Mouse (Mus musculus) neural tube, embryonic 13.5 days (tissue): ENCODE data around the gene Kcnk3. TPM values are rescaled to one million over a fixed set of nuclear protein-coding genes. Genes with fewer than 3 reads are reported as not detected.

Experiments used
- ATAC-seq: fragments of 200-750 bp; cut with Nextera tagmentation; 2 replicates; pipeline ENCODE4 v1.8.0; 2017; ENCODE audit warnings: low read depth, mild to moderate bottlenecking, moderate TSS enrichment, moderate library complexity
- H3K27ac ChIP-seq: fragments of 300-500 bp; sonication (generic); replicated peaks from 2 replicates; pipeline ENCODE4 v1.5.1; 2015; ENCODE audit warnings: moderate library complexity, mild to moderate bottlenecking, inconsistent platforms
- H3K27me3 ChIP-seq: fragments of 300-500 bp; sonication (generic); 2 replicates; pipeline ENCODE4 v1.6.1; 2015; ENCODE audit warnings: mild to moderate bottlenecking, inconsistent platforms
- H3K36me3 ChIP-seq: fragments of 300-500 bp; sonication (generic); 2 replicates; pipeline ENCODE4 v1.6.1; 2015; ENCODE audit warnings: mild to moderate bottlenecking, inconsistent platforms
- H3K4me1 ChIP-seq: fragments of 300-500 bp; sonication (generic); replicated peaks from 2 replicates; pipeline ENCODE4 v1.6.1; 2015; ENCODE audit warnings: inconsistent platforms
- H3K4me2 ChIP-seq: fragments of 300-500 bp; sonication (generic); 2 replicates; pipeline ENCODE4 v1.6.1; 2015; ENCODE audit warnings: inconsistent platforms, mild to moderate bottlenecking, moderate library complexity
- H3K4me3 ChIP-seq: fragments of 300-500 bp; sonication (generic); 2 replicates; pipeline ENCODE4 v1.5.1; 2015; ENCODE audit warnings: mild to moderate bottlenecking, inconsistent platforms
- H3K9ac ChIP-seq: fragments of 300-500 bp; sonication (generic); 2 replicates; pipeline ENCODE4 v1.6.1; 2015; ENCODE audit warnings: moderate library complexity, mild to moderate bottlenecking, inconsistent platforms
- H3K9me3 ChIP-seq: fragments of 300-500 bp; sonication (generic); 2 replicates; pipeline ENCODE4 v1.6.1; 2016; ENCODE audit warnings: inconsistent platforms
- WGBS: fragments of 180-500 bp; shearing (Covaris S2); methylation state at CpG from one replicate; pipeline ENCODE4 v1.1.7; 2015; 5-methylcytosine and 5-hydroxymethylcytosine counted together
- polyA plus RNA-seq: library from polyadenylated mRNA; unstranded; fragments of >200 nt; fragmentation: Nextera tagmentation; extraction: Ambion mirVana; gene quantifications from 2 replicates; pipeline ENCODE4 v1.2.1, GENCODE M21; 2015

The Kcnk3 gene
- polyA plus RNA-seq, 1 experiment from 2014 or later, result 6.1 TPM

DNA sequence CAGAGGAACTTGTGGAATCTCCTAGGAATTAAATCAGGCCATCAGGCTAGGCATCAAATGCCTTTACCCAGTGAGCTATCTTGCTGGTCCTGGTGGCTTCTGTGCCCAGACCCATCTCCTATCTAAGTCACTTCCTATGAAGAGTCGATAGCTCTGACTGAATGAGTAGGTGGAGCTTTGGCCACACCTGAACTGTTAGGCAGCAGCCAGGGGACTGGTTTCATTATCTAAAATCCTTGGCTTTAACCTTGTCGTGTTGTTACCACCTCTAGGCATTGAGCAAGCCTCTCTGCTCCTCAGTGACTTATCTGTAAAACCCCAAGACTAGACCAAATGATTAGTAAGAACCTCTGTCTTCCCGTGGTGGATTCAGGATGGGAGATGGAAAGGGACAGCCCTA lies 29.4 kb downstream of the Kcnk3 start:
- Histone ChIP-seq H3K9me3 (no peaks in the 10 kb centered on the region), H3K9ac (no peak overlapping the region), H3K4me1 (peaks cover 35% of the 10 kb centered on the region), H3K4me3 (no peak overlapping the region), H3K27ac (no peak overlapping the region), H3K36me3 (no peaks in the 10 kb centered on the region), H3K4me2 (no peak overlapping the region), H3K27me3 (peaks cover 31% of the 10 kb centered on the region)
- no peak for ATAC-seq
- 41% methylated on average over 3 of the region's 3 CpGs for WGBS

- no peaks in the 10 kb centered on the region for H3K36me3 ChIP-seq
- peaks cover 36% of the 10 kb centered on the region for H3K27me3 ChIP-seq
- no peak overlapping the region for H3K4me2 ChIP-seq
- H3K4me1 ChIP-seq, result peaks cover 40% of the 10 kb centered on the region
- ATAC-seq, result no peak
- WGBS, result 33% methylated on average over 11 of the region's 11 CpGs
- H3K9ac ChIP-seq, result no peak overlapping the region
- no peak overlapping the region for H3K4me3 ChIP-seq
- H3K27ac ChIP-seq, result no peak overlapping the region
- H3K9me3 ChIP-seq, result no peaks in the 10 kb centered on the region
Measured at GRCm38 (mm10) chr5:30617851-30618250, 29.9 kb downstream of the Kcnk3 start.

DNA sequence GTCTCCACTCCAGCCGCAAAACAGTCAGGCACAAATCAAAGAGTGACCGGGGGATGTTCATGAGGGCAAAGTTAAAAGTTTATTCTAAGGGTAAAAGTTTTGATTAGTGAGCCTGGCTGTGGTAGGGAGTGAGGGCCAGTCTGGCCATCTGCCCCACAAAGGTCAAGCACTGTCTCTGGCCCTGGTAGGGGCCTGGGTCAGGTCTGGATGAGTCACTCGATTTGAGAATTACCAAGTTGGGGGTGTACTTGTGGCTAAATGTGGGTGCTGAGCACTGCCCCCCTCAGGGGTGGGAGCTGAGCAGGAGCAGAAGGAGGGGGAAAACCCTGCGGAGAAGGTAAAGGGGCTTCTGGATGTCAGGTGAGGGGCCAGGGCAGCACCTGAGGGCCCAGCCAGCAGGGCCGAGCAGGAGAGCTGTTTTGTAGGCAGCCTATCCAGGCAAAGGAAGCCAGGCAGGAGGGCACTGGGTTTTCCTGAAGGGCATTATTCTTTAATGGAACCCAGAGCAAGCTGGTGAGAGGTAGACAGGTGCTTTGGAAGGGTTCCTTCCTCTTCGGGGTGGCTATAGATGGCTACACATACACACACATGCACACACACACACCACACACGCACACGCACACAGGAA lies 30.5 kb downstream of the Kcnk3 start:
- no peak for ATAC-seq
- no peak overlapping the region for H3K9ac ChIP-seq
- no peak overlapping the region for H3K4me2 ChIP-seq
- H3K4me1 ChIP-seq, result peaks cover 42% of the 10 kb centered on the region
- no peaks in the 10 kb centered on the region for H3K36me3 ChIP-seq
- no peaks in the 10 kb centered on the region for H3K9me3 ChIP-seq
- no peak overlapping the region for H3K4me3 ChIP-seq
- H3K27ac ChIP-seq, result no peak overlapping the region
- H3K27me3 ChIP-seq, result peaks cover 42% of the 10 kb centered on the region
- WGBS, result 83% methylated on average over 8 of the region's 8 CpGs

- Histone ChIP-seq H3K9ac (no peak overlapping the region), H3K4me1 (peaks cover 40% of the 10 kb centered on the region), H3K4me2 (no peak overlapping the region), H3K27ac (no peak overlapping the region), H3K27me3 (peaks cover 48% of the 10 kb centered on the region), H3K36me3 (no peaks in the 10 kb centered on the region), H3K9me3 (no peaks in the 10 kb centered on the region), H3K4me3 (no peak overlapping the region)
- no peak for ATAC-seq
- 83% methylated on average over 2 of the region's 2 CpGs for WGBS
Measured at GRCm38 (mm10) chr5:30619211-30619610, 31.2 kb downstream of the Kcnk3 start.

DNA sequence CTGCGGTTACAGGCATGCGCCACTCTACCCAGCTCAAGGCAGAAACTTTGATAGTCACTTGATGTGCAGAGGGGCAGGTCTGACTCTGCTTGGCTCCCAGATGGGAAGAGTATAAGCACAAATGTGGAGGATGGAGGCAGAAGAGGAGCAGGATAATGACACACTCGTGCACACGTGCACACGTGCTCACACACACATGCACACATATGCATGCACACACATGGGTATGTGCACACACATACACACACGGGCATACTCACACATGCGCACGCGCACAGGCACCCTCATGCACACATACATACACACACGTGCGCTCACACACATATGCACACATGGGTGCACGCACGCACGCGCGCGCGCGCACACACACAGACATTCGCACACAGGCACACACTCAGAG lies 32.6 kb downstream of the Kcnk3 start:
- Histone ChIP-seq H3K9ac (no peak overlapping the region), H3K36me3 (no peaks in the 10 kb centered on the region), H3K4me3 (no peak overlapping the region), H3K9me3 (no peaks in the 10 kb centered on the region), H3K4me1 (peaks cover 26% of the 10 kb centered on the region), H3K27ac (no peak overlapping the region), H3K27me3 (peaks cover 55% of the 10 kb centered on the region), H3K4me2 (no peak overlapping the region)
- no peak for ATAC-seq
- 98% methylated on average over 20 of the region's 20 CpGs for WGBS

DNA sequence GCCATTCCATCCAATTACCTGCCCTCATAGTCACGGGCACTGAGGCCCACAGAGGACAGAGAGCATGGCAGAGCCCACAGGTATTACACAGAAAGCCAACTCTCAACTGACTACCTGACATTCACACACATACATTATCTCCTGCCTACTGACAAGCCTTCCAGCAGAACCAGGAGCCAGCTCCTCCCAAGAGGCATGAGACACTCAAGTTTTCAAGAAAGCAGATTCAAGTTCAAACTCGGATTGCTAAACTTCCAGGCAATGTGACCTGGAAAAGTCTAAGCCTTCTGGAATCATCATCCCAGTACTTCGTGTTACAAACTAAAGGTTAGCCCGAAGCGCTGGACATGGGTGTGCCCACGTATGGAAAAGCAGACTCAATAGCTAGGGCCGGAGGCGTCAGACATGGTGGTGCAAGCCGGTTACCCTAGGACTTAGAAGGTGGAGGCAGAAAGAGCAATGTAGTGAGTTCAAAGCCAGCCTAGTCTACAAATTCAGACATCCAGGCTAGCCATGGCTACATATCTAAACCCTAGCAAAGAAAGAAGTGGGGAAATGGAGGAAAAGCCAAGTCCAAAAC lies 33.3 kb downstream of the Kcnk3 start:
- no peak for ATAC-seq
- H3K4me2 ChIP-seq, result no peak overlapping the region
- no peak overlapping the region for H3K9ac ChIP-seq
- H3K4me3 ChIP-seq, result no peak overlapping the region
- H3K36me3 ChIP-seq, result no peaks in the 10 kb centered on the region
- 90% methylated on average over 9 of the region's 9 CpGs for WGBS
- H3K27ac ChIP-seq, result no peak overlapping the region
- peaks cover 25% of the 10 kb centered on the region for H3K4me1 ChIP-seq
- no peaks in the 10 kb centered on the region for H3K9me3 ChIP-seq
- peaks cover 55% of the 10 kb centered on the region for H3K27me3 ChIP-seq

GRCm38 (mm10) chr5:30621844-30622176 lies 33.8 kb downstream of the Kcnk3 start:
- Histone ChIP-seq H3K27ac (no peak overlapping the region), H3K9ac (peak overlapping the region; percentile 64), H3K4me1 (peaks cover 22% of the 10 kb centered on the region), H3K9me3 (no peaks in the 10 kb centered on the region), H3K27me3 (peaks cover 55% of the 10 kb centered on the region), H3K4me3 (peak overlapping the region; percentile 37), H3K36me3 (no peaks in the 10 kb centered on the region), H3K4me2 (peak overlapping the region; percentile 71)
- WGBS, result 41% methylated on average over 22 of the region's 22 CpGs
- 0 out of 2 replicates have a peak, but pooled peaks have one; percentile 27 for ATAC-seq

GRCm38 (mm10) chr5:30622177-30622840 lies 34.3 kb downstream of the Kcnk3 start:
- 1% methylated on average over 69 of the region's 69 CpGs for WGBS
- Histone ChIP-seq H3K9ac (peak overlapping the region; percentile 64), H3K27me3 (peaks cover 55% of the 10 kb centered on the region), H3K4me3 (peak overlapping the region; percentile 37), H3K4me2 (peak overlapping the region; percentile 71), H3K36me3 (no peaks in the 10 kb centered on the region), H3K27ac (no peak overlapping the region), H3K9me3 (no peaks in the 10 kb centered on the region), H3K4me1 (peaks cover 21% of the 10 kb centered on the region)
- ATAC-seq, result peak; percentile 29

DNA sequence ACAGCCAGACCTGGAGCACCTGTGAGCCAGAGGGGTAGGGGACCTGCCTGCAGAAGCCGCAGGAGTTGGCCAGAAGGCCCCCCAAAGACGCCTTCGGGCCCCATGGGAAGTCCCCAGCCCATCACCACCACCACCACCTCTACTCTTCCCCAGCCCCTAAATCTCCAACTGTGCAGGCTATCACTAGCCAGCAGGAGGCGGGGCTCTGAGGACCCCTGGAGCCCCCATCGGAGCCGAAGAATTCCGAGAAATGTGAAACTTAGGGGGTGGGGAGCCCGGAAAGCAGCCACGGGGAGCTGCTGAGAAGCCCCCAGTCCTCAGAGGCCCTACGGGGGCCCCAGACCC lies 34.8 kb downstream of the Kcnk3 start:
- peak overlapping the region; percentile 71 for H3K4me2 ChIP-seq
- H3K27ac ChIP-seq, result no peak overlapping the region
- ATAC-seq, result no peak; the same call in none of the 2 replicates
- 4% methylated on average over 10 of the region's 10 CpGs for WGBS
- no peaks in the 10 kb centered on the region for H3K36me3 ChIP-seq
- peak overlapping the region; percentile 64 for H3K9ac ChIP-seq
- H3K27me3 ChIP-seq, result peaks cover 54% of the 10 kb centered on the region
- H3K9me3 ChIP-seq, result no peaks in the 10 kb centered on the region
- H3K4me1 ChIP-seq, result peaks cover 18% of the 10 kb centered on the region
- peak overlapping the region; percentile 37 for H3K4me3 ChIP-seq

GRCm38 (mm10) chr5:30623380-30623779 lies 35.4 kb downstream of the Kcnk3 start:
- H3K4me2 ChIP-seq, result no peak overlapping the region
- peaks cover 48% of the 10 kb centered on the region for H3K27me3 ChIP-seq
- no peak overlapping the region for H3K27ac ChIP-seq
- peaks cover 15% of the 10 kb centered on the region for H3K4me1 ChIP-seq
- no peaks in the 10 kb centered on the region for H3K36me3 ChIP-seq
- H3K9ac ChIP-seq, result no peak overlapping the region
- no peak overlapping the region for H3K4me3 ChIP-seq
- WGBS, result 61% methylated on average over 2 of the region's 2 CpGs
- no peak for ATAC-seq
- no peaks in the 10 kb centered on the region for H3K9me3 ChIP-seq

GRCm38 (mm10) chr5:30624311-30624710 lies 36.3 kb downstream of the Kcnk3 start:
- Histone ChIP-seq H3K9me3 (no peaks in the 10 kb centered on the region), H3K4me2 (no peak overlapping the region), H3K27me3 (peaks cover 45% of the 10 kb centered on the region), H3K4me3 (no peak overlapping the region), H3K27ac (no peak overlapping the region), H3K36me3 (no peaks in the 10 kb centered on the region), H3K4me1 (peaks cover 15% of the 10 kb centered on the region), H3K9ac (no peak overlapping the region)
- WGBS, result 33% methylated on average over 1 of the region's 1 CpGs
- no peak for ATAC-seq

GRCm38 (mm10) chr5:30624908-30625307 lies 36.9 kb downstream of the Kcnk3 start:
- whole genome bisulfite sequencing, result 39% methylated on average over 4 of the region's 4 CpGs
- Histone ChIP-seq H3K9ac (no peak overlapping the region), H3K4me1 (peaks cover 15% of the 10 kb centered on the region), H3K4me3 (no peak overlapping the region), H3K36me3 (no peaks in the 10 kb centered on the region), H3K27ac (no peak overlapping the region), H3K4me2 (no peak overlapping the region), H3K9me3 (no peaks in the 10 kb centered on the region), H3K27me3 (peaks cover 45% of the 10 kb centered on the region)
- no peak for ATAC-seq
